Mouse (Mus musculus) stomach, postnatal 0 days (tissue): ENCODE measurements around the gene Nlk.

Experiments
- CTCF ChIP-seq: IDR thresholded peaks from 2 replicates; pipeline ENCODE4 v1.5.1; 2016; ENCODE audit warnings: antibody characterized with exemption, low read depth, mild to moderate bottlenecking, moderate library complexity
- EP300 ChIP-seq: optimal IDR thresholded peaks from 2 replicates; pipeline ENCODE3; 2016; ENCODE audit warnings: antibody characterized with exemption

DNA sequence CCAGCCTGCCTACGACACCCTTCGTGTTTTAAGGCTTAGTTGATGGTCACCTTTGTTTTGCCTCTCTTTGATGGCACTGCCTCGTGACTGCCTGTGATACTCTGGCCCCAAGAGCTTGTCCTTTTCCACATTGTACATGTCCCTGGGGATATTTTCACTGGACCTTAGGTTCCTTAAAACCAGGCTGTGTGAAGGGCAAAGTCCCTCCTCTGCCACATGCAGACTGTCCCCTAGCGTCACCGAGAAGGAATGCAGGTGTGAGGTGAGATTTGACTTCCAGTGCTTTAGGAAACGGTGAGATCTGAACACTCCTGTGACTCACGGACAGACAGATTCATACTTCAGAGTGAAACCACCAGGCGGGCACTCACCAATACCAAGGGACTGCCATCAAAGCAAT lies 139.9 kb downstream of the Nlk start:
- TF ChIP-seq CTCF (peak; percentile 67), EP300 (no peak)
